Mouse (Mus musculus): ENCODE data around the gene Tnfaip8l1.

GRCm38 (mm10) chr17:56185281-56186141 is 23.2 kb downstream of the Tnfaip8l1 start:
- TF ChIP-seq CTCF (IDR thresholded peaks at IDR 0.05; ENCODE audit: extremely low read depth, insufficient read depth, low read length): no peak
- peak; percentile 25; the same call in 1 of the 2 replicates for TF ChIP-seq POLR2A (IDR thresholded peaks at IDR 0.05; ENCODE audit: extremely low read depth, insufficient read depth, low read length)
